Mouse (Mus musculus) neural tube, embryonic 12.5 days (tissue): ENCODE results near the gene Il15ra. TPM values are rescaled to one million over a fixed set of nuclear protein-coding genes. Genes with fewer than 3 reads are reported as not detected.

Experiments used
- ATAC-seq: fragments of 200-750 bp; cut with Nextera tagmentation; 2 replicates; pipeline ENCODE4 v1.8.0; 2017; ENCODE audit warnings: low read depth, mild to moderate bottlenecking, moderate TSS enrichment, moderate library complexity; ENCODE audit not compliant: low FRiP score
- H3K27ac ChIP-seq: fragments of 300-500 bp; sonication (generic); 2 replicates; pipeline ENCODE4 v1.5.1; 2016
- H3K27me3 ChIP-seq: fragments of 300-500 bp; sonication (generic); replicated peaks from 2 replicates; pipeline ENCODE4 v1.6.1; 2016; ENCODE audit warnings: mild to moderate bottlenecking
- H3K36me3 ChIP-seq: fragments of 300-500 bp; sonication (generic); 2 replicates; pipeline ENCODE4 v1.6.1; 2016; ENCODE audit warnings: mild to moderate bottlenecking
- H3K4me1 ChIP-seq: fragments of 300-500 bp; sonication (generic); 2 replicates; pipeline ENCODE4 v1.6.1; 2016
- H3K4me2 ChIP-seq: fragments of 300-500 bp; sonication (generic); replicated peaks from 2 replicates; pipeline ENCODE4 v1.6.1; 2016; ENCODE audit warnings: mild to moderate bottlenecking
- H3K4me3 ChIP-seq: fragments of 300-500 bp; sonication (generic); 2 replicates; pipeline ENCODE4 v1.5.1; 2016
- H3K9ac ChIP-seq: fragments of 300-500 bp; sonication (generic); 2 replicates; pipeline ENCODE4 v1.6.1; 2016; ENCODE audit warnings: mild to moderate bottlenecking
- H3K9me3 ChIP-seq: fragments of 300-500 bp; sonication (generic); 2 replicates; pipeline ENCODE4 v1.6.1; 2016; ENCODE audit warnings: mild to moderate bottlenecking
- WGBS: fragments of 180-500 bp; shearing (Covaris S2); methylation state at CpG from one replicate; pipeline ENCODE4 v1.1.7; 2016; 5-methylcytosine and 5-hydroxymethylcytosine counted together
- polyA plus RNA-seq: library from polyadenylated mRNA; unstranded; fragments of >200 nt; fragmentation: Nextera tagmentation; extraction: Ambion mirVana; gene quantifications from 2 replicates; pipeline ENCODE4 v1.2.1, GENCODE M21; 2016

The Il15ra gene
- 0.93 and 1.1 TPM in 2 replicates for polyA plus RNA-seq

GRCm38 (mm10) chr2:11705201-11706025 lies at the start of gene Il15ra:
Gene Il15ra (plus strand): TSS chr2:11705290.
- Histone ChIP-seq H3K9me3 (no peaks in the 10 kb centered on the region), H3K4me1 (peaks cover 11% of the 10 kb centered on the region), H3K27me3 (peaks cover 17% of the 10 kb centered on the region), H3K4me2 (peak within 1 kb of the TSS; percentile 97), H3K36me3 (no peaks in the 10 kb centered on the region), H3K27ac (no peak within 1 kb of the TSS), H3K4me3 (peak within 1 kb of the TSS; percentile 58), H3K9ac (peak within 1 kb of the TSS; percentile 48)
- ATAC-seq: peak; percentile 78
- WGBS: 1% methylated on average over 37 of the region's 37 CpGs

- Histone ChIP-seq H3K36me3 (no peaks in the 10 kb centered on the region), H3K4me2 (no peak overlapping the region), H3K27ac (no peak overlapping the region), H3K4me3 (no peak overlapping the region), H3K4me1 (no peaks in the 10 kb centered on the region), H3K9ac (no peak overlapping the region), H3K9me3 (no peaks in the 10 kb centered on the region), H3K27me3 (no peaks in the 10 kb centered on the region)
- no peak for ATAC-seq
- WGBS: 86% methylated on average over 2 of the region's 2 CpGs
Measured at GRCm38 (mm10) chr2:11657581-11657980, 47.5 kb upstream of the Il15ra start.

- WGBS: 30% methylated on average over 2 of the region's 2 CpGs
- no peak overlapping the region for H3K27ac ChIP-seq
- no peak for ATAC-seq
Measured at GRCm38 (mm10) chr2:11659263-11659662, 45.8 kb upstream of the Il15ra start.

GRCm38 (mm10) chr2:11662143-11662906 lies 42.8 kb upstream of the Il15ra start:
- WGBS: 86% methylated on average over 6 of the region's 6 CpGs
- Histone ChIP-seq H3K27ac (no peak overlapping the region), H3K9ac (no peak overlapping the region), H3K4me2 (no peak overlapping the region), H3K4me1 (no peaks in the 10 kb centered on the region), H3K36me3 (no peaks in the 10 kb centered on the region), H3K27me3 (no peaks in the 10 kb centered on the region), H3K4me3 (no peak overlapping the region), H3K9me3 (no peaks in the 10 kb centered on the region)
- ATAC-seq: no peak

More at GRCm38 (mm10) chr2:11659263-11659662, 45.8 kb upstream of the Il15ra start:
- Histone ChIP-seq H3K4me3 (no peak overlapping the region), H3K9ac (no peak overlapping the region), H3K9me3 (no peaks in the 10 kb centered on the region), H3K4me1 (no peaks in the 10 kb centered on the region), H3K36me3 (no peaks in the 10 kb centered on the region), H3K4me2 (no peak overlapping the region), H3K27me3 (no peaks in the 10 kb centered on the region)

- H3K27ac ChIP-seq: no peak overlapping the region
- H3K4me1 ChIP-seq: no peaks in the 10 kb centered on the region
- ATAC-seq: no peak
- 97% methylated on average over 1 of the region's 1 CpGs for WGBS
- no peak overlapping the region for H3K4me3 ChIP-seq
- no peaks in the 10 kb centered on the region for H3K9me3 ChIP-seq
- no peaks in the 10 kb centered on the region for H3K36me3 ChIP-seq
- H3K27me3 ChIP-seq: no peaks in the 10 kb centered on the region
- H3K9ac ChIP-seq: no peak overlapping the region
- no peak overlapping the region for H3K4me2 ChIP-seq
Measured at GRCm38 (mm10) chr2:11662907-11663230, 42.2 kb upstream of the Il15ra start.

GRCm38 (mm10) chr2:11663961-11664360 lies 41.1 kb upstream of the Il15ra start:
- Histone ChIP-seq H3K4me1 (no peaks in the 10 kb centered on the region), H3K36me3 (no peaks in the 10 kb centered on the region), H3K27me3 (no peaks in the 10 kb centered on the region), H3K4me2 (peak overlapping the region; percentile 42), H3K4me3 (no peak overlapping the region), H3K9ac (no peak overlapping the region), H3K27ac (no peak overlapping the region), H3K9me3 (no peaks in the 10 kb centered on the region)
- WGBS: 7% methylated on average over 10 of the region's 10 CpGs
- ATAC-seq: peak; percentile 93

GRCm38 (mm10) chr2:11664367-11664766 lies 40.7 kb upstream of the Il15ra start:
- WGBS: 47% methylated on average over 6 of the region's 6 CpGs
- H3K4me2 ChIP-seq: peak overlapping the region; percentile 42
- no peaks in the 10 kb centered on the region for H3K9me3 ChIP-seq
- H3K27me3 ChIP-seq: no peaks in the 10 kb centered on the region
- no peaks in the 10 kb centered on the region for H3K36me3 ChIP-seq
- peak; percentile 74 for ATAC-seq
- H3K9ac ChIP-seq: no peak overlapping the region
- no peak overlapping the region for H3K4me3 ChIP-seq
- no peak overlapping the region for H3K27ac ChIP-seq
- no peaks in the 10 kb centered on the region for H3K4me1 ChIP-seq

- no peak overlapping the region for H3K4me2 ChIP-seq
- no peaks in the 10 kb centered on the region for H3K9me3 ChIP-seq
- no peak overlapping the region for H3K4me3 ChIP-seq
- no peaks in the 10 kb centered on the region for H3K4me1 ChIP-seq
- ATAC-seq: no peak
- no peak overlapping the region for H3K27ac ChIP-seq
- H3K36me3 ChIP-seq: no peaks in the 10 kb centered on the region
- H3K9ac ChIP-seq: no peak overlapping the region
- no peaks in the 10 kb centered on the region for H3K27me3 ChIP-seq
- 87% methylated on average over 4 of the region's 4 CpGs for WGBS
Measured at GRCm38 (mm10) chr2:11664806-11665205, 40.3 kb upstream of the Il15ra start.

- no peaks in the 10 kb centered on the region for H3K9me3 ChIP-seq
- no peaks in the 10 kb centered on the region for H3K4me1 ChIP-seq
- no peak overlapping the region for H3K4me3 ChIP-seq
- ATAC-seq: no peak
- no peak overlapping the region for H3K4me2 ChIP-seq
- H3K9ac ChIP-seq: no peak overlapping the region
- H3K36me3 ChIP-seq: no peaks in the 10 kb centered on the region
- 92% methylated on average over 3 of the region's 3 CpGs for WGBS
- no peak overlapping the region for H3K27ac ChIP-seq
- no peaks in the 10 kb centered on the region for H3K27me3 ChIP-seq
Measured at GRCm38 (mm10) chr2:11665326-11665725, 39.8 kb upstream of the Il15ra start.

GRCm38 (mm10) chr2:11672144-11672543 lies 32.9 kb upstream of the Il15ra start:
- Histone ChIP-seq H3K36me3 (no peaks in the 10 kb centered on the region), H3K27ac (no peak overlapping the region), H3K9me3 (no peaks in the 10 kb centered on the region), H3K27me3 (no peaks in the 10 kb centered on the region), H3K4me2 (no peak overlapping the region), H3K4me1 (no peaks in the 10 kb centered on the region), H3K4me3 (no peak overlapping the region), H3K9ac (no peak overlapping the region)
- no peak for ATAC-seq
- 25% methylated on average over 3 of the region's 3 CpGs for WGBS

- no peak for ATAC-seq
- no peaks in the 10 kb centered on the region for H3K27me3 ChIP-seq
- WGBS: 81% methylated on average over 7 of the region's 7 CpGs
Measured at GRCm38 (mm10) chr2:11679626-11680025, 25.5 kb upstream of the Il15ra start.

GRCm38 (mm10) chr2:11682712-11683111 lies 22.4 kb upstream of the Il15ra start:
- Histone ChIP-seq H3K4me1 (no peaks in the 10 kb centered on the region), H3K27ac (no peak overlapping the region), H3K4me3 (no peak overlapping the region), H3K36me3 (no peaks in the 10 kb centered on the region), H3K9ac (no peak overlapping the region), H3K4me2 (no peak overlapping the region), H3K9me3 (no peaks in the 10 kb centered on the region), H3K27me3 (no peaks in the 10 kb centered on the region)
- no peak for ATAC-seq
- WGBS: 55% methylated on average over 4 of the region's 4 CpGs

More at GRCm38 (mm10) chr2:11679626-11680025, 25.5 kb upstream of the Il15ra start:
- Histone ChIP-seq H3K4me1 (no peaks in the 10 kb centered on the region), H3K36me3 (no peaks in the 10 kb centered on the region), H3K9me3 (no peaks in the 10 kb centered on the region), H3K4me2 (no peak overlapping the region), H3K27ac (no peak overlapping the region), H3K9ac (no peak overlapping the region), H3K4me3 (no peak overlapping the region)
